Mouse (Mus musculus): ENCODE data around the gene Hist1h4b. TPM values are rescaled to one million over a fixed set of nuclear protein-coding genes. Genes with fewer than 3 reads are reported as not detected.

Hist1h4b gene
- total and polyA plus RNA-seq, 3 experiments, result 3.9 to 65.2 (median 64.3) TPM

DNA sequence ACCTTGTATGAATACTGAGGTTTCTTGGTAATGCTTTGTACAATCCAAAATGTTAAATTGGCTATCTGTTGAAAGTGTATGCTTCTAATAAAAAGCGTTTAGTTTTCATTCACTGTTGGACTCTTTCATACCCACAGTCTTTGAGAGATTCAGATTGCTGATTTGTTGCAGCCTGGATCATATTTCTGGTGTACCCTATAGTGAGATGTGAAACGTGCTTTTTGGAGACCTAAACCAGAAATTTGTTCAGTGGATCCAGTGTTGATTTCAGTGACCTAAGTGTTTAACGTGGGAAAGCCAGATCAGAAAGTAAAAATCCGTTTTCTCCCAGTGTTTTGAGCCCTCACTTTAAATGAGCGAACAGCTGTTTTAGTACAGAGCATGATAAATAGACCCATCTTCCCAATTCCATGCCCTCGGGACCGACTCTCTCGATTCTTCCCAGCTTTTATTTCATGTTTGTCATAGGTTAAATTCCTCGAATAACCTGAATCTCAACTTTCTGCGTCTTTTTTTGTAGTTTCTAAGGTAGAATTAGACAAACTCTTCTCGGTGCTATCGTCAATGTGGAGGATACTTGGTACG, 16.5 kb upstream of the Hist1h4b start:
- DNase-seq, result no peak

- DNase-seq, result no peak
Measured at GRCm38 (mm10) chr13:23740910-23741309, 15.9 kb upstream of the Hist1h4b start.

- DNase-seq, result no peak
Measured at GRCm38 (mm10) chr13:23742007-23742406, 14.8 kb upstream of the Hist1h4b start.

DNA sequence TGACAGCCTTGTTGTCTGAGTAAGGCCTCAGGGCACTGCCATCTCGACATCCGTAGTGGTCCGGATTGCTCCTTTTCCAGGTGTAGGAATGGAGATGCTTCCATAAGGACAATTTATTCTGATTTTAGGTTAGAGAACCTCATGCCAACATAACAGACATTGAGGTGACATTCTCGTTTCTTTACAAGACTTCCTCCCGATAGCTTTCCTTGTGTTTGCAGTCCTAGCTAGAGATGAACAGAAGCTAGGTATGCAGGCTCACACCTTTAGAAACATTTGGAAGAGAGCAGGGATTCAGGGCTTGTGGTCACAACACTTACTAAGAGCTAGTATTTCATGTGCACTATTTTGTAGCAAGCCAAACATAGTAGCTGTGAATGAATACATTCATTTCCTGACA, 13.6 kb upstream of the Hist1h4b start:
- no peak for DNase-seq

- no peak for DNase-seq
Measured at GRCm38 (mm10) chr13:23743963-23744362, 12.8 kb upstream of the Hist1h4b start.

- DNase-seq, result no peak
Measured at GRCm38 (mm10) chr13:23744421-23745380, 12.1 kb upstream of the Hist1h4b start.

GRCm38 (mm10) chr13:23745381-23746161, 11.2 kb upstream of the Hist1h4b start, which contains the start of gene Hist1h3c:
Gene Hist1h3c (minus strand): TSS chr13:23745602.
- DNase-seq, result peak; percentile 81

- peak; percentile 81 for DNase-seq
Measured at GRCm38 (mm10) chr13:23746201-23747080, 10.4 kb upstream of the Hist1h4b start, which contains the start of gene Hist1h2bb. Gene Hist1h2bb (plus strand): TSS chr13:23746734.

GRCm38 (mm10) chr13:23747081-23747891, 9.5 kb upstream of the Hist1h4b start:
- no peak for DNase-seq

- no peak for DNase-seq
Measured at GRCm38 (mm10) chr13:23747892-23748288, 8.9 kb upstream of the Hist1h4b start.

DNA sequence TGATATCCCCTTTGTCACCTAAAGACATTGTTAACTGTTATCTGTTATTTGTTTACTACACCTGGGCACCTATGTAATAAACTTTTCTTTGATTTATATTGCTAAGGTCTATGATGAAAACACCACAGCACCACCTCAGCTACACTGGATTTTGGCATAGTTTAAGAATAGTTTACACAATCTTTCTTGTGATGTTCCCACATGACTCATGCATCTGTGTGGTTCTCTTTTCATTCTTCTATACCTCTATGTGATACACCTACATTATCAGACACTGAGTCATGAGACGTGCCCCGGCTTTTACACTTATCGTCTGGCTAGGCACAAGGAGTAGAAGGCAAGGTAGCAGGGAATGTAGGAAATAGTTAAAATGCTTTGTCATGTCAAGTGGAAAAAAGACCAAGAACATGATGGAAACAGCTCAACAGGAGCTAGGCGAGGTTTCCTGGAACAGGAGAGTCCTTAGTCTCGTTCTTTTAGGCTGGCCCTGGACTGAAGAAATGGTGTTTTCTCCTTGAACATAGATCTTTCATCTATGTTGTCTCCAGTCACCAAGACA, 7.2 kb upstream of the Hist1h4b start:
- DNase-seq, result no peak

DNA sequence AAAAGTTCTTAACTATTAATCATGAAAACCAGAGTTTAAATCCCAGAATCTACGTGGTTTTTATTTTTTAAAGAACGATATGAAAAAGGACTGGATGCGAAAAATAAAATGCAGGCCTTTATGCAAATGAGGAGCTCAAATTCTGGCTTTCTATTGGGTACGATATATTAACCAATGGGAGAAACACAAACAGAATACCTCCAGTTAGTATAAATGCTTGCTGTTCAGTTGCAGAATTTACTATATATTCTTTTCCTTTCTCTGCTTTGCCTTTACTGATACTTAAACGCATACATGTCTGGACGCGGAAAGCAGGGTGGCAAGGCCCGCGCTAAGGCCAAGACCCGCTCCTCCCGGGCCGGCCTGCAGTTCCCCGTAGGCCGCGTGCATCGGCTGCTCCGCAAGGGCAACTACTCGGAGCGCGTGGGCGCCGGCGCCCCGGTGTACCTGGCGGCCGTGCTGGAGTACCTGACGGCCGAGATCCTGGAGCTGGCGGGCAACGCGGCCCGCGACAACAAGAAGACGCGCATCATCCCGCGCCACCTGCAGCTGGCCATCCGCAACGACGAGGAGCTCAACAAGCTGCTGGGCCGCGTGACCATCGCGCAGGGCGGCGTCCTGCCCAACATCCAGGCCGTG, 5.9 kb upstream of the Hist1h4b start, which contains the start of gene Hist1h2ab:
Gene Hist1h2ab, plus strand, starts transcription at position 288 of the 639 bp plus-strand sequence.
- peak; percentile 68 for DNase-seq

DNA sequence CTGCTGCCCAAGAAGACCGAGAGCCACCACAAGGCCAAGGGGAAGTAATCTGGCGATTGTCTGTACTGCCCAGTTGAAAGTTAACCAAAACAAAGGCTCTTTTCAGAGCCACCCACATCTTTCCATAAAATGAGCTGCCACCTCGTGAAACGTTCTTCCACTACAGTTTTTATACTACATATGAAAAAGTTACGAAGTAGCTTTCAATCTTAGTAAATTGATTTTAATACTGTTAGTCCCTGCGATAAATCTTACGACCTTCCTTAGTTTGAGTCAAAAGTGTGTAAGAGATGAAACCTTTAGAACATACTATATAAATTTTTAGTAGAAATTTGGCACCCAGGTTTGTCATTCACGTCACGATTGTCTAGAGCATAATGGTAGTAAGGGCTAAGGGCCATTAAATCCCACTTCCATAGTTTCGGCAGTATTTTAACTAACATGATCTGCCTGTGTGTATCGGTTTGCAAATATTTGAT, 5.3 kb upstream of the Hist1h4b start:
- DNase-seq, result no peak

DNA sequence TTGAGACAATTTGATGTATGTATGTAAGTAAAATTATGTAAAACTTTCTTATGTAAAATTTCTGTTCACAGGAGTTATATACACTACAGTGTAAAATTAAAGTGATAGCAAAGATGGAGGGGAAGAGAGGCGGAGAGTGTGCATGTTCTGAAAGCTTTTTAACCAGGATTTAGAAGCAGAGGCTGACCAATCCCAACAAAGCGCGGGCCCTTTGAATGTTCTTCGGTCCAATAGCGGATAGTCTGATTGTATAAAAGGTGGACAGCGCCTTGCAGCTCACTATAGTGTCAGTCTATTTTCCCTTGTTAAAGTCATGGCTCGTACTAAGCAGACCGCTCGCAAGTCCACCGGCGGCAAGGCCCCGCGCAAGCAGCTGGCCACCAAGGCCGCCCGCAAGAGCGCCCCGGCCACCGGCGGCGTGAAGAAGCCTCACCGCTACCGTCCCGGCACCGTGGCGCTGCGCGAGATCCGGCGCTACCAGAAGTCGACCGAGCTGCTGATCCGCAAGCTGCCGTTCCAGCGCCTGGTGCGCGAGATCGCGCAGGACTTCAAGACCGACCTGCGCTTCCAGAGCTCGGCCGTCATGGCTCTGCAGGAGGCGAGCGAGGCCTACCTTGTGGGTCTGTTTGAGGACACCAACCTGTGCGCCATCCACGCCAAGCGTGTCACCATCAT, 4.6 kb upstream of the Hist1h4b start, which contains the start of gene Hist1h3b:
Gene Hist1h3b, plus strand, starts transcription at position 201 of the 675 bp plus-strand sequence.
- peak; percentile 88 for DNase-seq

DNA sequence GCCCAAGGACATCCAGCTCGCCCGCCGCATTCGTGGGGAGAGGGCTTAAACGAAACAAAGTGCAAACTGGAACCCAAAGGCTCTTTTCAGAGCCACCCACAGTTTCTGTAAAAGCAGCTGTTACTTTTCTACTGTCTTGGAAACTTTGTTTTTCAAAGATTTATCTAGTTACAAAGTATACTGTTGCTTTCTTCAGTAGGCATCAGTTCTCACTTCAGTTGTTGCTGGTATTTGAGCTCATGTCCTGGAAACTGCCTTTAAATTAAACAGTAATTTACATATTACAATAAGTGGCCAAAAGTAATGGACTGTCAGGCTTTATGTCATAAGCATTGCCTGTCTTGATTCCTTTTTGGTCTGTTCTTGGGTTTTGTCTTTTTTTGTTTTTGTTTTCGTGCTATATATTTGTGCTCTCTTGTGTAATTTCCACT, 4.1 kb upstream of the Hist1h4b start:
- no peak for DNase-seq

DNA sequence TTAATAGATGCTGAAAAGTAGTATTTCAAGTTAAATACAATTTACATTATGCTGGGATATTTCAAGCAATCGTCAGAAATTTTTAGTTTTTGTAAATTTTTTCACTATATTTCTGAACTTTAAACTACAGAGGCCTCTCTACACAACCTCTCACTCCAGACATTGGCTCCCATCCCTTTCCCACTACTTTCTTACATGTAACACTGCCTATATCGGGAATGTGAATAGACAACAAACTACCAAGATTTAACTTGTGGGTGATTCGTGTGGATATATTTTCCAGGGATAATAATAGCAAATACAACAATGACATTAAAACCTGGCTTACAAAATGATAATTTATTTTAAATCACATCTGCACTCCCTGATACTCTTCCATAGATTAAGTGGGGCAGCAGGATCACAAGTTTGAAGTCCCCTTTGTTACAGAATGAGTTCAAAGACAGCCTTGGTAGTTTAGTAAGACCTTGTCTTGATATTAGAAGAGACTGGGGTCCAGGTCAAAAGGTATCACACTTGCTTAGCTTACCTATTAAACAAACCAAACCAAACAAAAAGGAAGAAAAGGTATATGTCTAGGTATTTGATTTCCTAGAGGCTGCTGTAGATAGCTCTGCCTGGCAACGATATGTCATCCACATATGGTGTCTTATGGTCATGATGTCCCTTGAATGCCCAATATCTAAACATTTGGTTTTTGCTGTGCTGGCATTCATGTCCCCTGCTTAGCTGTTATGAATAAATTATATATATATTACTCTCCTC, 3.3 kb upstream of the Hist1h4b start:
- no peak for DNase-seq

DNA sequence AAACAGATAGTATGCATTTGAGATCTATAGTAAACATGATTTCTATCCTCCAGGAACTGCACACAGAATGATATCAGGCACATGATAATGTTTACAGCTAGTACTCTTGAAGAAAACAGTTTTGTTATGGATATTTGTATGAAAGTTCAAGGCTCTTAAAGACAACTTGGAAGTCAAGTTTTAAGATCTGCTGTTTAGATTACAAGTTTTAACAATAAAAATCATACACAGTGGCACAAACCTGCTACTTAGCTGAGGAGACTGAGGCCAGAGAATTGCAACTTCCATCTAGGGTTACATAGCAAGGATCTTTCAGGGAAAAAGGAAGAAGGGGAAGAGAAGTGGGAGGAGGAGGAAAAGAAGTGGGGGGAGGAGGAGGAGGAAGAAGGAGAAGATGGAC, 1.8 kb upstream of the Hist1h4b start:
- DNase-seq, result no peak
